ENCODE assay signal across 27 mouse cellular contexts in the genomic region with DNA sequence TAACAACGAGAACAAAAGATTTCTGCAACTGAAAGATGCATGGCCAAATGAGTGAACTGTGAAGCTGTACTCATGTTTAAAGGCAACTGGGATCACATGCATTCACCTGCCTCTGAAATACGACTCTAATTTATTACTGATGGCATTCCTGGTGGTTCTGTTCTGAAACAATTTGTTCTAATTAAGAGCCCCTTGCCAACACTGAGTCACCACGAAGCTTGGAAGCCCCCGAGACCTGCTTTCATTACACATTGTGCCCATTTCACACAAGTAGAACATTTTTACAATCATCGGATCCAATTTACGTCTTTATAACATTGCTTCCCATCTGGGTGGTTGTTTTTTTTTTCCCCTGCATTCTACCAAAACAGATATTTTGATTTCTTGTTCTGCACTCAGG.
"Had no signal": no experiment of that assay in that cellular context is flagged by ENCODE, and none has a peak within 500 bp of the region (broad histone marks: within the 10 kb centered on the region; RNA-seq: fewer than 3 reads in every experiment).

No protein-coding gene starts in this region.

- H3K4me3 ChIP-seq: gastrocnemius, adult 2 months; heart, embryonic 10.5 days; heart, embryonic 12.5 days; hindbrain, embryonic 10.5 days; hindbrain, embryonic 12.5 days; intestine, embryonic 15.5 days; left cerebral cortex, adult 2 months; limb, embryonic 10.5 days; limb, embryonic 12.5 days; liver, embryonic 13.5 days; liver, embryonic 15.5 days had no signal

- H3K4me2 ChIP-seq: heart, embryonic 12.5 days; hindbrain, embryonic 12.5 days; hindbrain, embryonic 14.5 days; intestine, embryonic 15.5 days; limb, embryonic 12.5 days; liver, embryonic 11.5 days; liver, embryonic 13.5 days; liver, embryonic 15.5 days had no signal

- ATAC-seq: hindbrain, embryonic 16.5 days; inflammation-experienced regulatory T-cells, adult 6 months; intestine, embryonic 15.5 days; intestine, postnatal 0 days had no signal

- H3K9ac ChIP-seq: heart, embryonic 12.5 days; hindbrain, embryonic 12.5 days; hindbrain, embryonic 14.5 days; intestine, embryonic 15.5 days; limb, embryonic 12.5 days; liver, embryonic 13.5 days; liver, embryonic 15.5 days had no signal

- H3K27ac ChIP-seq: gastrocnemius, adult 2 months; heart, embryonic 10.5 days; hindbrain, embryonic 10.5 days; hindbrain, embryonic 12.5 days; hindbrain, embryonic 14.5 days; intestine, embryonic 15.5 days; left cerebral cortex, adult 2 months; limb, embryonic 10.5 days; limb, embryonic 12.5 days; liver, embryonic 13.5 days; liver, embryonic 15.5 days had no signal

- H3K9me3 ChIP-seq: heart, embryonic 10.5 days; heart, embryonic 12.5 days; hindbrain, embryonic 10.5 days; hindbrain, embryonic 12.5 days; intestine, embryonic 15.5 days; limb, embryonic 10.5 days; limb, embryonic 12.5 days; liver, embryonic 13.5 days; liver, embryonic 15.5 days had no signal

- H3K36me3 ChIP-seq: heart, embryonic 10.5 days; heart, embryonic 12.5 days; hindbrain, embryonic 10.5 days; hindbrain, embryonic 12.5 days; intestine, embryonic 15.5 days; limb, embryonic 10.5 days; limb, embryonic 12.5 days; liver, embryonic 13.5 days; liver, embryonic 15.5 days had no signal

- H3K27me3 ChIP-seq: heart, embryonic 12.5 days; hindbrain, embryonic 12.5 days; intestine, embryonic 15.5 days; limb, embryonic 12.5 days; liver, embryonic 13.5 days; liver, embryonic 15.5 days had no signal

- H3K4me1 ChIP-seq: heart, embryonic 10.5 days; heart, embryonic 12.5 days; hindbrain, embryonic 10.5 days; hindbrain, embryonic 12.5 days; intestine, embryonic 15.5 days; limb, embryonic 12.5 days; liver, embryonic 13.5 days; liver, embryonic 15.5 days had no signal

- DNase-seq: gastrocnemius, adult 2 months; gastrocnemius, postnatal 10 days; gastrocnemius, postnatal 25 days; heart, adult 18-20 months; heart, postnatal 10 days; heart, postnatal 4 days; kidney, adult 18-20 months; kidney, adult 8-10 months; kidney, postnatal 10 days; kidney, postnatal 25 days; kidney, postnatal 4 days; liver; liver, embryonic 13.5 days had no signal
